Mouse (Mus musculus) liver, embryonic 15.5 days (tissue): ENCODE results near the gene Hist1h2bj. TPM values are rescaled to one million over a fixed set of nuclear protein-coding genes. Genes with fewer than 3 reads are reported as not detected.

Experiments used
- ATAC-seq: fragments of 200-750 bp; cut with Nextera tagmentation; 2 replicates; pipeline ENCODE4 v1.8.0; 2017; ENCODE audit warnings: moderate number of reproducible peaks, mild to moderate bottlenecking, moderate library complexity; ENCODE audit not compliant: insufficient read depth
- H3K27ac ChIP-seq: fragments of 300-500 bp; sonication (generic); replicated peaks from 2 replicates; pipeline ENCODE4 v1.5.1; 2015; ENCODE audit warnings: mild to moderate bottlenecking, inconsistent platforms
- H3K27me3 ChIP-seq: fragments of 300-500 bp; sonication (generic); 2 replicates; pipeline ENCODE4 v1.6.1; 2015; ENCODE audit warnings: mild to moderate bottlenecking, inconsistent platforms
- H3K36me3 ChIP-seq: fragments of 300-500 bp; sonication (generic); replicated peaks from 2 replicates; pipeline ENCODE4 v1.6.1; 2015; ENCODE audit warnings: moderate library complexity, mild to moderate bottlenecking, inconsistent platforms
- H3K4me1 ChIP-seq: fragments of 300-500 bp; sonication (generic); replicated peaks from 2 replicates; pipeline ENCODE4 v1.6.1; 2015; ENCODE audit warnings: inconsistent platforms
- H3K4me2 ChIP-seq: fragments of 300-500 bp; sonication (generic); 2 replicates; pipeline ENCODE4 v1.6.1; 2015; ENCODE audit warnings: moderate library complexity, mild to moderate bottlenecking, inconsistent platforms
- H3K4me3 ChIP-seq: fragments of 300-500 bp; sonication (generic); replicated peaks from 2 replicates; pipeline ENCODE4 v1.5.1; 2015; ENCODE audit warnings: mild to moderate bottlenecking, inconsistent platforms
- H3K9ac ChIP-seq: fragments of 300-500 bp; sonication (generic); 2 replicates; pipeline ENCODE4 v1.6.1; 2015; ENCODE audit warnings: moderate library complexity, mild to moderate bottlenecking, inconsistent platforms
- H3K9me3 ChIP-seq: fragments of 300-500 bp; sonication (generic); replicated peaks from 2 replicates; pipeline ENCODE4 v1.6.1; 2016; ENCODE audit warnings: inconsistent platforms
- WGBS: fragments of 180-500 bp; shearing (Covaris S2); methylation state at CpG from one replicate; pipeline ENCODE4 v1.1.7; 2015; ENCODE audit warnings: mixed read lengths; ENCODE audit not compliant: insufficient replicate concordance; 5-methylcytosine and 5-hydroxymethylcytosine counted together
- polyA plus RNA-seq: library from polyadenylated mRNA; unstranded; fragments of >200 nt; fragmentation: Nextera tagmentation; extraction: Ambion mirVana; gene quantifications from 2 replicates; pipeline ENCODE4 v1.2.1, GENCODE M21; 2015

Gene Hist1h2bj
- polyA plus RNA-seq, 1 experiment from 2014 or later: 17.5 TPM

- peak; percentile 73 for ATAC-seq
- no peaks in the 10 kb centered on the region for H3K9me3 ChIP-seq
- no peak overlapping the region for H3K9ac ChIP-seq
- peaks cover 44% of the 10 kb centered on the region for H3K27me3 ChIP-seq
- H3K4me3 ChIP-seq: peak overlapping the region; percentile 7
- H3K36me3 ChIP-seq: no peaks in the 10 kb centered on the region
- H3K4me1 ChIP-seq: peaks cover 30% of the 10 kb centered on the region
- WGBS: 14% methylated on average over 27 of the region's 27 CpGs
- H3K27ac ChIP-seq: no peak overlapping the region
- H3K4me2 ChIP-seq: peak overlapping the region; percentile 41
These were observed 27.2 kb upstream of the Hist1h2bj start for GRCm38 (mm10) chr13:22015479-22016450.

GRCm38 (mm10) chr13:22019934-22020835 lies 22.8 kb upstream of the Hist1h2bj start:
- H3K4me1 ChIP-seq: peaks cover 28% of the 10 kb centered on the region
- peak overlapping the region; percentile 63 for H3K4me3 ChIP-seq
- H3K27ac ChIP-seq: peak overlapping the region; percentile 65
- H3K27me3 ChIP-seq: peaks cover 7% of the 10 kb centered on the region
- WGBS: under 1% methylated on average over 44 of the region's 44 CpGs
- ATAC-seq: peak; percentile 70
- H3K4me2 ChIP-seq: peak overlapping the region; percentile 85
- no peaks in the 10 kb centered on the region for H3K36me3 ChIP-seq
- peak overlapping the region; percentile 65 for H3K9ac ChIP-seq
- H3K9me3 ChIP-seq: no peaks in the 10 kb centered on the region

DNA sequence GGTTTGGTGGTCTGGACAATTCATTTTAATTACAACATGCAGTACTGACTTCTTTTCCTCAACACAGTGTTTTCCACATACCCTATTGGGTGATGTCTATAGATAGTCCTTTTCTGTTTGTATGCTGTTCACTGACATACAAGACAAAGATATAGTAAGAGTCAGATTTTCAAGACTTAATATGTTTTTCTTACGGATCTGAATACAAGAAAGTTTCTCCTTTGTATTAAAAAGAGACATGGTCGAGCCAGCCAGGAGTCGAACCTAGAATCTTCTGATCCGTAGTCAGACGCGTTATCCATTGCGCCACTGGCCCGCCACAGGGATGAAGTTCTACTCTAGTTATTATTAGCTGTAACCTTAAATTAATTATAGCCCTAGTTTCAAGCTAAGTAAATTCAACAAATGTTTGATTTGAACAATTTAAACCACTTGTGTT lies 22.1 kb upstream of the Hist1h2bj start:
- no peaks in the 10 kb centered on the region for H3K36me3 ChIP-seq
- under 1% methylated on average over 8 of the region's 8 CpGs for WGBS
- peak overlapping the region; percentile 68 for H3K9ac ChIP-seq
- H3K4me1 ChIP-seq: peaks cover 28% of the 10 kb centered on the region
- no peaks in the 10 kb centered on the region for H3K9me3 ChIP-seq
- peaks cover 3% of the 10 kb centered on the region; the same call in 1 of the 2 replicates for H3K27me3 ChIP-seq
- peak overlapping the region; percentile 82 for H3K27ac ChIP-seq
- peak; percentile 76 for ATAC-seq
- H3K4me3 ChIP-seq: peak overlapping the region; percentile 63
- H3K4me2 ChIP-seq: peak overlapping the region; percentile 85

- peak; percentile 53 for ATAC-seq
These were observed 21.4 kb upstream of the Hist1h2bj start for GRCm38 (mm10) chr13:22021581-22021980.

DNA sequence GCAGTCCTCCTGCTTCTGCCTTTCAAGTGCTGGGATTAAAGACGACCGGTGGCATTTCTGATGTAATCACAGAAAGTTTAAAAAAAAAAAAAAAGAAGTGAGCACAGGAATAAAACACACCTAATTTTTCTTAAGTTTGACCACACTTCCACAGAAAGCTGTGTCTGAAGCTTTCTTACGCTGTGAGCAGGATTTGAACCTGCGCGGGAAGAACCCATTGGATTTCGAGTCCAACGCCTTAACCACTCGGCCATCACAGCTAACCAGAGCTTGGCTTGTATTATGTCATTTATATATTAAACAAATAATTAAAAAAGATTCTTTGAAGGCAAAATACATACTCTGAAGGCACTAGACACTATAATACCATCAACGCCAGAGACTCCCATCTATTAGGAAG lies 20.8 kb upstream of the Hist1h2bj start:
- Histone ChIP-seq H3K4me3 (peak overlapping the region; percentile 63), H3K4me1 (peaks cover 31% of the 10 kb centered on the region), H3K36me3 (no peaks in the 10 kb centered on the region), H3K4me2 (peak overlapping the region; percentile 85), H3K9ac (peak overlapping the region; percentile 68), H3K9me3 (no peaks in the 10 kb centered on the region), H3K27me3 (peaks cover 3% of the 10 kb centered on the region; the same call in 1 of the 2 replicates), H3K27ac (peak overlapping the region; percentile 82)
- peak; percentile 56 for ATAC-seq
- WGBS: under 1% methylated on average over 9 of the region's 9 CpGs

More at GRCm38 (mm10) chr13:22021581-22021980, 21.4 kb upstream of the Hist1h2bj start:
- H3K36me3 ChIP-seq: no peaks in the 10 kb centered on the region
- peaks cover 29% of the 10 kb centered on the region for H3K4me1 ChIP-seq
- peak overlapping the region; percentile 63 for H3K4me3 ChIP-seq
- no peaks in the 10 kb centered on the region for H3K9me3 ChIP-seq
- peaks cover 3% of the 10 kb centered on the region; the same call in 1 of the 2 replicates for H3K27me3 ChIP-seq
- peak overlapping the region; percentile 68 for H3K9ac ChIP-seq
- peak overlapping the region; percentile 82 for H3K27ac ChIP-seq
- H3K4me2 ChIP-seq: peak overlapping the region; percentile 85
- 0% methylated on average over 11 of the region's 11 CpGs for WGBS

- Histone ChIP-seq H3K9me3 (no peaks in the 10 kb centered on the region), H3K4me2 (peak overlapping the region; percentile 73), H3K4me1 (peaks cover 38% of the 10 kb centered on the region), H3K4me3 (peak overlapping the region; percentile 65), H3K36me3 (no peaks in the 10 kb centered on the region), H3K27me3 (no peaks in the 10 kb centered on the region), H3K9ac (peak overlapping the region; percentile 69), H3K27ac (peak overlapping the region; percentile 61)
- ATAC-seq: no peak
- WGBS: under 1% methylated on average over 35 of the region's 35 CpGs
These were observed 16.7 kb upstream of the Hist1h2bj start for GRCm38 (mm10) chr13:22026058-22027031.

DNA sequence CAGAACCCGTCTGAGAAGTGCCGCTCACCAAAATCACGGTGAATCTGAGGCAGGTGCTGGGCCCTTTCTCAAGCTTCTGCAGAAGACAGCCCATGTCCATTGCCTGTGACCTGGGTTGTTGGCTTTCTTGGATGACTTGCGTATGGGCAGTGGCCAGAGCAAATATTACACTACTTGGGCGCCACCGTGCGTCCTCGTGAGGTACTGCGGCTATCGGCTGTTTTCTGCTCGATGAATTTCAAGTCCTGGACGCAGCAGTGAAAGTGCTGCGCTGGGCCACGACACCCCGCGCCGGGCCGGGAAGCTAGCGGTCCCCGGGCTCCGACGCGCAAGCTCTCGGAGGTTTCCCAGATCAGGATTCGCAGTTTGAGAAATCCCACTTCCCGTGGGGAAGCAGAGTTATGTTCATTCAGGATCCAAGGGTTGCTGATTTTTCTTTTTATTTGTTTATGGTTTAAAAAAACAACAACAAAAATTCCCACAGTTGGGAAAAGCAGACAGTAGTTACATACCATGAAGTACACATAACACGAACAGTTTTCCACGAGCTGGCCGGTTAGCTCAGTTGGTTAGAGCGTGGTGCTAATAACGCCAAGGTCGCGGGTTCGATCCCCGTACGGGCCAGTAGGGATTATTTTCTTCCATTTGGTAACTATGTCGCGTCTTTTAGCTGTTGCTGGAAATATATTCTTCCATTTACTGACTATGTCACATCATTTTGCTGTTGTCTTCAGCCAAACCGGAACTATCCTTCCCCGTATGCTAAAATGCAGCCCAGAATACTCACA lies 14.1 kb upstream of the Hist1h2bj start:
- H3K9me3 ChIP-seq: no peaks in the 10 kb centered on the region
- H3K4me1 ChIP-seq: peaks cover 43% of the 10 kb centered on the region
- peak; percentile 82 for ATAC-seq
- peak overlapping the region; percentile 79 for H3K4me2 ChIP-seq
- H3K27me3 ChIP-seq: no peaks in the 10 kb centered on the region
- H3K36me3 ChIP-seq: no peaks in the 10 kb centered on the region
- H3K9ac ChIP-seq: peak overlapping the region; percentile 65
- H3K4me3 ChIP-seq: peak overlapping the region; percentile 65
- H3K27ac ChIP-seq: peak overlapping the region; percentile 89
- under 1% methylated on average over 40 of the region's 40 CpGs for WGBS

- no peak for ATAC-seq
- 26% methylated on average over 8 of the region's 8 CpGs for WGBS
- no peaks in the 10 kb centered on the region for H3K27me3 ChIP-seq
- H3K9ac ChIP-seq: no peak overlapping the region
- H3K4me3 ChIP-seq: no peak overlapping the region
- no peaks in the 10 kb centered on the region for H3K36me3 ChIP-seq
- H3K4me1 ChIP-seq: peaks cover 48% of the 10 kb centered on the region
- H3K27ac ChIP-seq: peak overlapping the region; percentile 45; the same call in 1 of the 2 replicates
- peak overlapping the region; percentile 79 for H3K4me2 ChIP-seq
- no peaks in the 10 kb centered on the region for H3K9me3 ChIP-seq
These were observed 13.1 kb upstream of the Hist1h2bj start for GRCm38 (mm10) chr13:22029928-22030327.

- 6% methylated on average over 4 of the region's 4 CpGs for WGBS
- no peaks in the 10 kb centered on the region for H3K9me3 ChIP-seq
- H3K4me2 ChIP-seq: peak overlapping the region; percentile 36
These were observed 12.5 kb upstream of the Hist1h2bj start for GRCm38 (mm10) chr13:22030493-22030892.

More at GRCm38 (mm10) chr13:22030493-22030892, 12.5 kb upstream of the Hist1h2bj start:
- H3K27me3 ChIP-seq: no peaks in the 10 kb centered on the region
- 0 out of 2 replicates have a peak overlapping the region, but pooled peaks have one; percentile 33 for H3K27ac ChIP-seq
- no peak overlapping the region for H3K9ac ChIP-seq
- H3K36me3 ChIP-seq: no peaks in the 10 kb centered on the region
- no peak overlapping the region for H3K4me3 ChIP-seq
- H3K4me1 ChIP-seq: peaks cover 48% of the 10 kb centered on the region
- ATAC-seq: no peak
